Mouse (Mus musculus) c-Kit-positive CD71-positive TER-119-negative erythroid progenitor cells, embryonic 14.5 days (primary cell): ENCODE measurements at regions not wholly inside any gene's neighbourhood (a gene's known extent, or its start where the extent isn't known, plus 50 kb on each side); places are given as distances from the start of the nearest gene placed in this dataset.

Experiments used
- DNase-seq: peaks from one replicate; pipeline ENCODE4 v3.0.0-alpha.2; 2013; ENCODE audit warnings: low read depth

DNA sequence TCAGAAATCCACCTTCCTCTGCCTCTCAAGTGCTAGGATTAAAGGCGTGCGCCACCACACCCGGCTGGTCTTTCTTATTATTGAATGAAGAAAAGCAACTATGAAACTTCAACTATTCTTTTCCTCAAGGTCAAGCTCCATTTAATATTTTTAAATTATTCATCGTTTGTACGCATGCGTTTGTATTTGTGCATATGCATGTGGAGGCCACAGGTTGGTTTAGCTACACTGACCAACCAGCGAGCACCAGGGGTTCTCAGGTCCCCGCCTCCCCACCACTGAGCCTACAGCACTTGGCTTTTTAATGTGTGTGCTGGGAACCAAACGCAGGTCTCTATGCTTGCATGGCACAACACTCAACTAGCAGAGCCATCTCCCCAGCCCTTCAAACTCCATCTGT, 51.0 kb upstream of the Tmem252 start:
- DNase-seq: no peak

DNA sequence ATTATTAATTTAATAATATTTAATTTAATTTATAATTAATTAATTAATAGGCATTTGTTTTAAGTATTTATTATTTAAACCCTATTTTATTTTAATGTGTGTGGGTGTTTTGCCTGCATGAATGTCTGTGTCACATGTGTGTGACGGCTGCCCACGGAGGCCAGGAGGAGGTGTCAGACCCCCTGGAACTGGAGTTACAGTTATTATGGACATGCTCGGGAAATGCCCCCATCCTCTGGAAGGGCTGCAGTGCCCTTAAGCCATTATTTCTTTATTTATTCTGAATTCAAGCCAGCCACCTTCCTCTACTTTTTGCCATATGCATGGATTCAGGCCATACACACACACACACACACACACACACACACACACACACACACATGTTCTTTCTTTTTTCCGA, 51.5 kb upstream of the Tmem252 start:
- DNase-seq: no peak

- DNase-seq: peak; percentile 44
These were observed 52.1 kb upstream of the Tmem252 start for GRCm38 (mm10) chr19:24621610-24622220.

- DNase-seq: no peak
These were observed 58.0 kb upstream of the Tmem252 start for GRCm38 (mm10) chr19:24615762-24616310.

DNA sequence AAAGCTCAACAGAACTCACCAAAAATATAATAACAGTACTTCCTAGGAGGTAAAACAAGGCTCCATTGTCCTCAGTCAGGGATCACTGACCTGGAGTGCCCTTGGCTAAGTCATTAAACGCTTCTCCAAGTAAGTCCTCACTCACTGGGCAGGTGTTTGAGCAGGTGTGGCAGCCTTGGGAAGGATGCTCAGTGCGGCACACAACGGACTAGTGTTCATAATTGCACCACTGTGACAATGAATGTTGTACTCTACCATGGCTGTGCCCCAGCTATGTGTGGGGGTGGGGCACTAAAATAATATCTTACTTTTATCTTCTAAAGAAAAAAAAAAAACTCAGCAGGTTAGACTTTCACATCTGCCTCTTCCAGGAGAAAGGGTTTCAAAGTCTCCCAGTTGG, 52.2 kb upstream of the Pip5k1b start:
- DNase-seq: no peak

DNA sequence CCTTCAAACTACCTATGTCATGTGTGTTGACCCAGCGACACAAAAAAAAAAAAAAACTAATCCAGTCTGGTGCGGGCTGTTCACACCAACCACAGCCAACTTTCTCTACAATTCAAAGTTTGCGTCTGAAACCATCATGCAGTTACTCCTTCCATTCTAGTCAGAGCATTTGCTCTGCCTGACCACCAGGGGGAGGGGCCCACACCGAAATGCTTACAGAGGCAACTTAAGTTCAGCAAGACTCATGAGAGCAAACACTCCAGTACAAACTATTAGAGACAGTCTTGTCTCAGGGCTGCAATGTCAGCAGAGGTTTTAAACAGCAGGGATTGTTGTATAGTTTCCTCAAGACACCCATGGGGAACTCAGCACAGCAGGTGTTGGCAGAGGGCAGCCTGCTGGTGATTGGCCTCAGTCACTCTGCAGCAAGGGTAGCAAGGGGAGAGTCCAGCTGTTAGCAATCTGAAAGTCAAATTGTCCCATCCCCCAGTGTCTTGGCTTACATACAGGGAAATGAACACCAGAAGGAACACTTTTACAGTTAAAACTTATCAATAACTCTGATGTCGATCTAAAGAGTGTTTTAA, 50.8 kb upstream of the Pip5k1b start:
- DNase-seq: peak; percentile 13
